In the genomic region with DNA sequence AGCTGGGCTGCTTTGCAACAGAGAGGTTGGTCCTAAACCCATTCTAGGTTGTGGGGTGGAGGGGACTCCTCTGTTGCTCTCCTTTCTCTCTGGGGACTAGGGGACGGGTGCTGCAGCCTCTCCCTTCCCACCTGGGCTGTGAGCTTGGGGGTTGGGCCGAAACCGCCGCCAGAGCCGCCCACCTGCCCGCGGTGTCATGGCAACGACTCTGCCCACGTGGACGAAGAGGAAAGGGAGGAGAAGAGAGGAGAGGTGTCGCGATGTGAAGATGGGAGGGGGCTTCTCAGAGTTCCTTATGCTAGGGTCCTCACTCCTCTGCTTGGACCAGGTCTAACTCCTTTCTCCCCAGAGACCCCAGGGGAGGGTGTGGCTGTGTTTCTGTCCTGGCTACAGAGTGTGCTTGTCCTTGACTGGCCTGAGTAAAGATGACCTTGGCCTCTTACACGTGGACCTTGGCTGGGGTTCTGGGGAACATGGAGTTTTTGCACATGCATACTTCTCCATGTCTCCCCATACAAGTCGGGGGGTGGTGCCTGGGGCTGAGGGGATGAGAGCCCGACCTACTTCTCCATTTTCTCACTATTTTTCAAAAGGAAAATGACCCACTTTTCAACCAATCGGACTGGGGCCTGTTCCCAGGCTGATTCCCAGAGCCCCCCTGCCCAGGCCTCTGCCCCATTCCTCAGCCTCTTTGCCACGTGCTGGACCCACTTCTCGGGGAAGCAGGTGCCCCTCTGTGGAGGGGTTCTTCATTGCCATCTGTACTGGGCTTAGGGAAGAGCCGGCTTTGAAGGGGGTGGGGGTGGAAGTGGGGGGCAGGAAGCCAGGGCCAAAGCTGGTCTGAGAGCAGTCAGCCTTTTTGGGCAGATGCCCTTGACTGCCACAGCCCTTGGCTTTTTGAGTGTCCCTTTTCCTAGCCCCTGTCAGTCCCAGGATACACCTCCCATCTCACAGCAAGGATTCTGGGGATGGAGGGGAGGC, we compare ENCODE assay signal across 11 mouse cellular contexts. TPM values are rescaled to one million over a fixed set of nuclear protein-coding genes. Genes with fewer than 3 reads are reported as not detected.
A peak's percentile ranks its signal among the peaks of the same experiment; 100 is the strongest.
DNase-seq lines count a peak whose midpoint lies in the region; ATAC-seq and TF ChIP-seq lines count a peak whose summit lies in the region.
"Had no signal": no experiment of that assay in that cellular context is flagged by ENCODE, and none has a peak within 500 bp of the region (broad histone marks: within the 10 kb centered on the region; RNA-seq: fewer than 3 reads in every experiment).

No protein-coding gene starts in this region.

- H3K4me1 ChIP-seq in hindbrain, embryonic 12.5 days: peaks cover 17% of the 10 kb centered on the region
- no peaks in the 10 kb centered on the region for H3K4me1 ChIP-seq in hindbrain, embryonic 11.5 days (replicated peaks; ENCODE audit: control insufficient read depth, insufficient read depth, low read length)
- H3K4me1 ChIP-seq in forebrain, postnatal 0 days (ENCODE audit: insufficient read depth): 0 out of 2 replicates have a peak, but pooled peaks cover 5% of the 10 kb centered on the region
- peaks cover 27% of the 10 kb centered on the region for H3K4me1 ChIP-seq in neural tube, embryonic 15.5 days
- H3K4me1 ChIP-seq: embryonic facial prominence, embryonic 12.5 days had no signal

- WGBS in hindbrain, embryonic 12.5 days: 9% methylated on average over 18 of the region's 19 CpGs
- 14% methylated on average over 19 of the region's 19 CpGs for WGBS in hindbrain, embryonic 11.5 days
- WGBS in forebrain, postnatal 0 days: 13% methylated on average over 19 of the region's 19 CpGs
- WGBS in neural tube, embryonic 15.5 days: 13% methylated on average over 19 of the region's 19 CpGs

- no peak; the same call in 1 of the 2 replicates for ATAC-seq in hindbrain, embryonic 12.5 days (ENCODE audit: low FRiP score)
- no peak for ATAC-seq in hindbrain, embryonic 11.5 days (ENCODE audit: low FRiP score)
- ATAC-seq in forebrain, postnatal 0 days: peak; percentile 60
- ATAC-seq in neural tube, embryonic 15.5 days (ENCODE audit: low FRiP score): peak; percentile 29

- H3K27ac ChIP-seq in hindbrain, embryonic 12.5 days: no peak overlapping the region
- no peak overlapping the region for H3K27ac ChIP-seq in hindbrain, embryonic 11.5 days (ENCODE audit: low read depth, low read length)
- no peak overlapping the region for H3K27ac ChIP-seq in forebrain, postnatal 0 days (ENCODE audit: low read depth, low read length)
- H3K27ac ChIP-seq in neural tube, embryonic 15.5 days (replicated peaks): peak overlapping the region; percentile 54
- H3K27ac ChIP-seq: embryonic facial prominence, embryonic 12.5 days had no signal

- no peak for TF ChIP-seq CTCF in forebrain, postnatal 0 days (IDR thresholded peaks at IDR 0.05; ENCODE audit: low read depth)

- H3K27me3 ChIP-seq in hindbrain, embryonic 12.5 days: peaks cover 11% of the 10 kb centered on the region; the same call in 1 of the 2 replicates
- 0 out of 2 replicates have a peak, but pooled peaks cover 2% of the 10 kb centered on the region for H3K27me3 ChIP-seq in hindbrain, embryonic 11.5 days (ENCODE audit: control insufficient read depth, insufficient read depth, low read length)
- no peaks in the 10 kb centered on the region for H3K27me3 ChIP-seq in forebrain, postnatal 0 days (ENCODE audit: insufficient read depth, low read length)
- H3K27me3 ChIP-seq in neural tube, embryonic 15.5 days (replicated peaks): no peaks in the 10 kb centered on the region

- DNase-seq in hindbrain, embryonic 11.5 days (ENCODE audit: low spot score): no peak
- DNase-seq in brain, adult 2 months (ENCODE audit: low read depth, low spot score): peak; percentile 78
- peak; percentile 57 for DNase-seq in forebrain, postnatal 0 days
- DNase-seq in thymus, postnatal 0 days (ENCODE audit: low spot score): no peak
- no peak for DNase-seq in embryo, embryonic 9.5 days (ENCODE audit: extremely low spot score)
- DNase-seq in adrenal gland, postnatal 10 days: no peak
- DNase-seq: gastrocnemius, postnatal 25 days; lung, adult 2 months had no signal

- no peak overlapping the region for H3K4me3 ChIP-seq in hindbrain, embryonic 12.5 days
- no peak overlapping the region for H3K4me3 ChIP-seq in hindbrain, embryonic 11.5 days (ENCODE audit: low read depth, low read length)
- peak overlapping the region; percentile 7; the same call in 1 of the 2 replicates for H3K4me3 ChIP-seq in forebrain, postnatal 0 days (ENCODE audit: low read depth, low read length)
- no peak overlapping the region for H3K4me3 ChIP-seq in neural tube, embryonic 15.5 days (replicated peaks)
- H3K4me3 ChIP-seq: embryonic facial prominence, embryonic 12.5 days had no signal

- no peak overlapping the region for H3K9ac ChIP-seq in hindbrain, embryonic 12.5 days
- no peak overlapping the region for H3K9ac ChIP-seq in hindbrain, embryonic 11.5 days (ENCODE audit: low read depth, low read length)
- H3K9ac ChIP-seq in forebrain, postnatal 0 days: no peak overlapping the region
- no peak overlapping the region for H3K9ac ChIP-seq in neural tube, embryonic 15.5 days (replicated peaks)
- H3K9ac ChIP-seq: embryonic facial prominence, embryonic 12.5 days had no signal

- H3K36me3 ChIP-seq in hindbrain, embryonic 12.5 days: no peaks in the 10 kb centered on the region
- no peaks in the 10 kb centered on the region for H3K36me3 ChIP-seq in hindbrain, embryonic 11.5 days (ENCODE audit: control insufficient read depth, insufficient read depth, low read length)
- no peaks in the 10 kb centered on the region for H3K36me3 ChIP-seq in forebrain, postnatal 0 days (ENCODE audit: insufficient read depth)
- H3K36me3 ChIP-seq in neural tube, embryonic 15.5 days: no peaks in the 10 kb centered on the region
- H3K36me3 ChIP-seq: embryonic facial prominence, embryonic 12.5 days had no signal

- H3K9me3 ChIP-seq in hindbrain, embryonic 12.5 days (replicated peaks): no peaks in the 10 kb centered on the region
- H3K9me3 ChIP-seq in hindbrain, embryonic 11.5 days (ENCODE audit: control insufficient read depth, low read length): no peaks in the 10 kb centered on the region
- H3K9me3 ChIP-seq in forebrain, postnatal 0 days (ENCODE audit: low read length): no peaks in the 10 kb centered on the region
- no peaks in the 10 kb centered on the region for H3K9me3 ChIP-seq in neural tube, embryonic 15.5 days (replicated peaks)
- H3K9me3 ChIP-seq: embryonic facial prominence, embryonic 12.5 days had no signal

- peak overlapping the region; percentile 36 for H3K4me2 ChIP-seq in hindbrain, embryonic 12.5 days (replicated peaks)
- H3K4me2 ChIP-seq in hindbrain, embryonic 11.5 days (replicated peaks; ENCODE audit: low read depth, low read length): no peak overlapping the region
- H3K4me2 ChIP-seq in forebrain, postnatal 0 days (ENCODE audit: low read depth): peak overlapping the region; percentile 24; the same call in 1 of the 2 replicates
- peak overlapping the region; percentile 37 for H3K4me2 ChIP-seq in neural tube, embryonic 15.5 days
- H3K4me2 ChIP-seq: embryonic facial prominence, embryonic 12.5 days had no signal

RNA-seq across cellular contexts. Expression of gene Dlgap3, which starts 10.8 kb away (rescaled TPM):
- 12.5 and 13.3 TPM in 2 replicates for polyA plus RNA-seq in hindbrain, embryonic 12.5 days (2016; fragmentation: Nextera tagmentation; extraction: Ambion mirVana)
- 6.7 and 7.1 TPM in 2 replicates for polyA plus RNA-seq in hindbrain, embryonic 11.5 days (2014; fragmentation: Nextera tagmentation; extraction: Ambion mirVana)
- 66.9 and 85.5 TPM in 2 replicates for total RNA-seq in forebrain, postnatal 0 days (2014; rRNA removed)
- 23.1 and 28.0 TPM in 2 replicates for polyA plus RNA-seq in forebrain, postnatal 0 days (2015; fragmentation: Nextera tagmentation; extraction: Ambion mirVana)
- polyA plus RNA-seq in neural tube, embryonic 15.5 days (2015; fragmentation: Nextera tagmentation; extraction: Ambion mirVana): 20.9 and 25.1 TPM in 2 replicates
- polyA plus RNA-seq in thymus, postnatal 0 days (2015; fragmentation: Nextera tagmentation; extraction: Ambion mirVana): 0.55 and 0.80 TPM in 2 replicates
- total RNA-seq in adrenal gland, postnatal 10 days (2021): 1 to 10 TPM; 6.4 to 7.5 TPM

RNA-seq across cellular contexts. Expression of gene Tmem35b, which starts 56.3 kb away (rescaled TPM):
- polyA plus RNA-seq in hindbrain, embryonic 12.5 days (2016; fragmentation: Nextera tagmentation; extraction: Ambion mirVana): 19.8 and 20.0 TPM in 2 replicates
- 14.0 and 14.2 TPM in 2 replicates for polyA plus RNA-seq in hindbrain, embryonic 11.5 days (2014; fragmentation: Nextera tagmentation; extraction: Ambion mirVana)
- 6.0 and 7.8 TPM in 2 replicates for total RNA-seq in forebrain, postnatal 0 days (2014; rRNA removed)
- polyA plus RNA-seq in forebrain, postnatal 0 days (2015; fragmentation: Nextera tagmentation; extraction: Ambion mirVana): 9.5 and 10.8 TPM in 2 replicates
- 17.7 and 18.9 TPM in 2 replicates for polyA plus RNA-seq in neural tube, embryonic 15.5 days (2015; fragmentation: Nextera tagmentation; extraction: Ambion mirVana)
- 18.4 and 22.2 TPM in 2 replicates for polyA plus RNA-seq in thymus, postnatal 0 days (2015; fragmentation: Nextera tagmentation; extraction: Ambion mirVana)
- total RNA-seq in adrenal gland, postnatal 10 days (2021): 10 to 100 TPM; 10.8 to 12.8 TPM

Comparison
In these comparisons a context has a peak if more than half of its experiments do, and no peak if none do; other contexts are left out.
1. ATAC-seq: peak in forebrain, postnatal 0 days (single experiment) and neural tube, embryonic 15.5 days (single experiment); none in hindbrain, embryonic 12.5 days (single experiment) and hindbrain, embryonic 11.5 days (single experiment).
2. DNase-seq: peak in brain, adult 2 months (single experiment) and forebrain, postnatal 0 days (single experiment); none in hindbrain, embryonic 11.5 days (single experiment), thymus, postnatal 0 days (single experiment), embryo, embryonic 9.5 days (single experiment) and adrenal gland, postnatal 10 days (single experiment).